Mouse (Mus musculus): ENCODE results near the gene Tgoln1. TPM values are rescaled to one million over a fixed set of nuclear protein-coding genes. Genes with fewer than 3 reads are reported as not detected.

Tgoln1 gene
- polyA plus RNA-seq, 1 experiment from 2014 or later: 47.1 TPM

GRCm38 (mm10) chr6:72593011-72593803 is 23.6 kb downstream of the Tgoln1 start:
- no peak overlapping the region for H3K9ac ChIP-seq (replicated peaks; ENCODE audit: low read length)
- 83% methylated on average over 6 of the region's 6 CpGs for WGBS
- H3K4me3 ChIP-seq (replicated peaks; ENCODE audit: low read depth, low read length): no peak overlapping the region
- no peak for ATAC-seq (ENCODE audit: low FRiP score, low TSS enrichment)
- peaks cover 8% of the 10 kb centered on the region; the same call in 1 of the 2 replicates for H3K4me1 ChIP-seq (ENCODE audit: control insufficient read depth, insufficient read depth, low read length)
- no peak overlapping the region for H3K27ac ChIP-seq (replicated peaks; ENCODE audit: low read depth, low read length)
- no peaks in the 10 kb centered on the region for H3K27me3 ChIP-seq (ENCODE audit: control insufficient read depth, insufficient read depth, low read length)
- no peaks in the 10 kb centered on the region for H3K36me3 ChIP-seq (ENCODE audit: control insufficient read depth, insufficient read depth, low read length)
- H3K9me3 ChIP-seq (ENCODE audit: control insufficient read depth, low read length): no peaks in the 10 kb centered on the region
- no peak for DNase-seq
- H3K4me2 ChIP-seq (ENCODE audit: low read length): no peak overlapping the region

DNA sequence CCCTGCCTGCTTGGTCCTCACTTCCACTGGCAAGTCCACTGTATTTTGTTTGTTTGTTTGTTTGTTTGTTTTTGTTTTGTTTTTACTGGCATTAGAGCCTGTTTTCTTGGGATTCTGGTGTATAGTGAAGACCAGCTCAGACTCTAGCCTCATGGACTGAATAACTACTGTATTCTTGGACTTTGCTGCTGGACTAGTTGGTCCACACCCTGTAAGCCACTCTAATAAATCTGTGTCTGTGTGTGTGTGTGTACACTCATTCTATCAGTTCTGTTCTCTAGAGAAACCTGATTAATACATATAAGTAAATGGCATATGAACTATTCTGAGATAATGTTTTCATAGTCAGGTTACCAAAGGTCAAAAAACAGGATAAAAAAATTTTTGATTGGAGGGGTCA is 26.7 kb downstream of the Tgoln1 start:
- ATAC-seq (ENCODE audit: low FRiP score, low TSS enrichment) (no peak), DNase-seq (no peak)
- Histone ChIP-seq H3K4me1 (ENCODE audit: control insufficient read depth, insufficient read depth, low read length) (no peaks in the 10 kb centered on the region), H3K9me3 (ENCODE audit: control insufficient read depth, low read length) (no peaks in the 10 kb centered on the region), H3K9ac (replicated peaks; ENCODE audit: low read length) (no peak overlapping the region), H3K4me3 (replicated peaks; ENCODE audit: low read depth, low read length) (no peak overlapping the region), H3K4me2 (ENCODE audit: low read length) (no peak overlapping the region), H3K27ac (replicated peaks; ENCODE audit: low read depth, low read length) (no peak overlapping the region), H3K36me3 (ENCODE audit: control insufficient read depth, insufficient read depth, low read length) (peaks cover 6% of the 10 kb centered on the region; the same call in 1 of the 2 replicates), H3K27me3 (ENCODE audit: control insufficient read depth, insufficient read depth, low read length) (no peaks in the 10 kb centered on the region)

DNA sequence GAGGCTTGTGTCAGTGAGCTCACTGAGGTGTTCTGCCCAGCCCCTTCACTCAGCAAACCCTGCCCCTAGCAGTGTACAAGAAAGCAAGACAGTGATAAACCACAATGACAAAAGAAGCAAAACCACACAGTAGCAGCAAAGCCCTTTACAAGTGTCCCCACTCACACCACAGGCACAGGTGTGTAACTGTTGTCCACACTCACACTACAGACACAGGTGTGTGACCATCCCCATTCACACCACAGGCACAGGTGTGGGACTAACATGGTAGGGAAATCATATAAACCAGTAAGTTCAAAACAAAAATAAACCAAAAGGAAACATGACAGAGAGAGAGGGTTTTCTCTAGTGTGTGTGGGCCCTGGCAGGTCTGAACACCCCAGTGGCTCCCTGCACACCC is 28.5 kb downstream of the Tgoln1 start:
- Histone ChIP-seq H3K27me3 (ENCODE audit: control insufficient read depth, insufficient read depth, low read length) (no peaks in the 10 kb centered on the region), H3K4me2 (ENCODE audit: low read length) (no peak overlapping the region), H3K9ac (replicated peaks; ENCODE audit: low read length) (no peak overlapping the region), H3K9me3 (ENCODE audit: control insufficient read depth, low read length) (no peaks in the 10 kb centered on the region), H3K4me3 (replicated peaks; ENCODE audit: low read depth, low read length) (no peak overlapping the region), H3K4me1 (ENCODE audit: control insufficient read depth, insufficient read depth, low read length) (no peaks in the 10 kb centered on the region), H3K36me3 (ENCODE audit: control insufficient read depth, insufficient read depth, low read length) (peaks cover 8% of the 10 kb centered on the region; the same call in 1 of the 2 replicates), H3K27ac (replicated peaks; ENCODE audit: low read depth, low read length) (no peak overlapping the region)
- no peak for DNase-seq
- no peak for ATAC-seq (ENCODE audit: low FRiP score, low TSS enrichment)

GRCm38 (mm10) chr6:72586701-72587100 is 30.1 kb downstream of the Tgoln1 start:
- Histone ChIP-seq H3K27ac (replicated peaks; ENCODE audit: low read depth, low read length) (no peak overlapping the region), H3K4me2 (ENCODE audit: low read length) (no peak overlapping the region), H3K9ac (replicated peaks; ENCODE audit: low read length) (no peak overlapping the region), H3K36me3 (ENCODE audit: control insufficient read depth, insufficient read depth, low read length) (peaks cover 8% of the 10 kb centered on the region; the same call in 1 of the 2 replicates), H3K4me1 (ENCODE audit: control insufficient read depth, insufficient read depth, low read length) (no peaks in the 10 kb centered on the region), H3K4me3 (replicated peaks; ENCODE audit: low read depth, low read length) (no peak overlapping the region), H3K9me3 (ENCODE audit: control insufficient read depth, low read length) (no peaks in the 10 kb centered on the region), H3K27me3 (ENCODE audit: control insufficient read depth, insufficient read depth, low read length) (no peaks in the 10 kb centered on the region)
- ATAC-seq (ENCODE audit: low FRiP score, low TSS enrichment): no peak
- WGBS: 84% methylated on average over 3 of the region's 3 CpGs
- DNase-seq: no peak

DNA sequence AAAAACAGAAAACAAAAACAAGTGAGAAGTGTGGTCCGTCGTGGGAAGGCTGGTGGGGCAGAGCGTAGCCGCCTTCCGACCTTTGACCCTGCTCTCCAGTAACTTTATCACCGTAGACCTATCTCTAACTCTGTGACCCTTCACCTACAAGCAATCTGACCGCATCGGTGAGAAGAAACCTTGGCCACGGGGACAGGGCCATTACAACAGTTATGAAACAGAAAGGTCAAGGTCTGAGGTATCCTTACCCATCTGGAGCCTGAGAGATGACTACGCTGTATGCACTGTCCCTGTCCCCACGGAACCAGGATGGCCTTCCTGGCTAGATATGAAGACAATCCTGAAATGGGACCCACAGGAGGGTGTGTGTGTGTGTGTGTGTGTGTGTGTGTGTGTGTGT is 32.6 kb downstream of the Tgoln1 start:
- ATAC-seq (ENCODE audit: low FRiP score, low TSS enrichment) (no peak), DNase-seq (no peak)
- WGBS: 92% methylated on average over 11 of the region's 11 CpGs
- Histone ChIP-seq H3K27ac (replicated peaks; ENCODE audit: low read depth, low read length) (no peak overlapping the region), H3K9me3 (ENCODE audit: control insufficient read depth, low read length) (no peaks in the 10 kb centered on the region), H3K4me1 (ENCODE audit: control insufficient read depth, insufficient read depth, low read length) (no peaks in the 10 kb centered on the region), H3K4me3 (replicated peaks; ENCODE audit: low read depth, low read length) (no peak overlapping the region), H3K36me3 (ENCODE audit: control insufficient read depth, insufficient read depth, low read length) (peaks cover 14% of the 10 kb centered on the region; the same call in 1 of the 2 replicates), H3K27me3 (ENCODE audit: control insufficient read depth, insufficient read depth, low read length) (no peaks in the 10 kb centered on the region), H3K4me2 (ENCODE audit: low read length) (no peak overlapping the region), H3K9ac (replicated peaks; ENCODE audit: low read length) (no peak overlapping the region)

DNA sequence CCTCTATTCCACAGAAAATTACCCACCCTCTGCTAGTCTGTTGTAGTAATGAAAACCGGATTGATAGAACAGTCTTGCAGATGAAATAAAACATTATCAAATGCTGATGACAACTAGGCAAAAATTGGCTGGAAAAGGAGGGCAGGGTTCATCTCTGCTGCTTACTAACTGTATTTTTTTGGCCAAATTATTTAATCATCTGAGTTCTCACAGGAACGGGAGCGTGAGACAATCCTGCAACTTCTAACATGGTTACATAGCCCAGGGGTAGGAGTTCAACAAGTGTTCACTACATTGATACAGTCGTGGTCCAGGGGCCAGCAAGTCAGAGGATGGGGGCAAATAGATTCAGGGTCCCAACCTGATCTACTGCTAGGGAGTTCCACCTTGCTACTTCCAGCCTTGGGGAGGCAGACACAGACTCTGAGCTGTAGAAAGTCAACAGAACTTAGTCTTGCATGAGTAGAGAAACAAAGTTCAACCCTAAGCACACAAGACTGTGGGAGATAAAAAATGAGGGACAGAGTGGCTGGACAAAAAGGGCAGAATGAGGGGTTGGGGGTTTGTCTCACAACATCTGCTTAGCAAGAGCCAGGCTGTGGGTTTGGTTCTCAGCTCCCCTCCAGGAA is 33.5 kb downstream of the Tgoln1 start:
- WGBS: 90% methylated on average over 4 of the region's 4 CpGs
- H3K36me3 ChIP-seq (ENCODE audit: control insufficient read depth, insufficient read depth, low read length): peaks cover 22% of the 10 kb centered on the region; the same call in 1 of the 2 replicates
- no peaks in the 10 kb centered on the region for H3K4me1 ChIP-seq (ENCODE audit: control insufficient read depth, insufficient read depth, low read length)
- H3K9me3 ChIP-seq (ENCODE audit: control insufficient read depth, low read length): no peaks in the 10 kb centered on the region
- H3K27ac ChIP-seq (replicated peaks; ENCODE audit: low read depth, low read length): no peak overlapping the region
- no peak overlapping the region for H3K4me2 ChIP-seq (ENCODE audit: low read length)
- DNase-seq (no peak), ATAC-seq (ENCODE audit: low FRiP score, low TSS enrichment) (no peak)
- no peak overlapping the region for H3K9ac ChIP-seq (replicated peaks; ENCODE audit: low read length)
- H3K4me3 ChIP-seq (replicated peaks; ENCODE audit: low read depth, low read length): no peak overlapping the region
- no peaks in the 10 kb centered on the region for H3K27me3 ChIP-seq (ENCODE audit: control insufficient read depth, insufficient read depth, low read length)

GRCm38 (mm10) chr6:72581625-72582382 is 35.0 kb downstream of the Tgoln1 start:
- H3K36me3 ChIP-seq (ENCODE audit: control insufficient read depth, insufficient read depth, low read length): peaks cover 28% of the 10 kb centered on the region; the same call in 1 of the 2 replicates
- no peak for ATAC-seq (ENCODE audit: low FRiP score, low TSS enrichment)
- no peak overlapping the region for H3K27ac ChIP-seq (replicated peaks; ENCODE audit: low read depth, low read length)
- H3K4me1 ChIP-seq (ENCODE audit: control insufficient read depth, insufficient read depth, low read length): no peaks in the 10 kb centered on the region
- H3K27me3 ChIP-seq (ENCODE audit: control insufficient read depth, insufficient read depth, low read length): no peaks in the 10 kb centered on the region
- no peak overlapping the region for H3K4me2 ChIP-seq (ENCODE audit: low read length)
- WGBS: 73% methylated on average over 11 of the region's 11 CpGs
- H3K4me3 ChIP-seq (replicated peaks; ENCODE audit: low read depth, low read length): no peak overlapping the region
- no peak for DNase-seq
- no peak overlapping the region for H3K9ac ChIP-seq (replicated peaks; ENCODE audit: low read length)
- no peaks in the 10 kb centered on the region for H3K9me3 ChIP-seq (ENCODE audit: control insufficient read depth, low read length)

- Histone ChIP-seq H3K36me3 (ENCODE audit: control insufficient read depth, insufficient read depth, low read length) (peaks cover 36% of the 10 kb centered on the region), H3K9me3 (ENCODE audit: control insufficient read depth, low read length) (no peaks in the 10 kb centered on the region), H3K4me2 (ENCODE audit: low read length) (no peak overlapping the region), H3K4me1 (ENCODE audit: control insufficient read depth, insufficient read depth, low read length) (no peaks in the 10 kb centered on the region), H3K4me3 (replicated peaks; ENCODE audit: low read depth, low read length) (no peak overlapping the region), H3K9ac (replicated peaks; ENCODE audit: low read length) (no peak overlapping the region), H3K27me3 (ENCODE audit: control insufficient read depth, insufficient read depth, low read length) (no peaks in the 10 kb centered on the region), H3K27ac (replicated peaks; ENCODE audit: low read depth, low read length) (no peak overlapping the region)
- no peak for DNase-seq
- ATAC-seq (ENCODE audit: low FRiP score, low TSS enrichment): no peak
- 96% methylated on average over 3 of the region's 3 CpGs for WGBS
Measured at GRCm38 (mm10) chr6:72576041-72576440, 40.8 kb downstream of the Tgoln1 start.
